In genomic region chr11:69912716-69913530, GRCm38 (mm10) we compare ENCODE assay signal across 8 mouse cellular contexts. TPM values are rescaled to one million over a fixed set of nuclear protein-coding genes. Genes with fewer than 3 reads are reported as not detected.
DNase-seq lines count a peak whose midpoint lies in the region; ATAC-seq lines count a peak whose summit lies in the region.

No protein-coding gene starts in this region.

- peak; percentile 77 to 83 for DNase-seq in lung, adult 18-20 months
- no peak for DNase-seq in lung, postnatal 14 days
- DNase-seq in forebrain, embryonic 10.5 days (ENCODE audit: extremely low spot score, low spot score), result no peak
- DNase-seq in liver, embryonic 11.5 days (ENCODE audit: low spot score), result no peak
- DNase-seq in testis, postnatal 14 days (ENCODE audit: low spot score), result no peak
- no peak for DNase-seq in gastrocnemius, postnatal 25 days

- no peaks in the 10 kb centered on the region for H3K27me3 ChIP-seq in forebrain, embryonic 10.5 days (ENCODE audit: poor library complexity, severe bottlenecking)
- H3K27me3 ChIP-seq in liver, embryonic 11.5 days (replicated peaks; ENCODE audit: control insufficient read depth, insufficient read depth, low read length), result no peaks in the 10 kb centered on the region
- no peaks in the 10 kb centered on the region for H3K27me3 ChIP-seq in neural tube, embryonic 14.5 days (ENCODE audit: control insufficient read depth, insufficient read depth, low read length)

- ATAC-seq in liver, embryonic 11.5 days (replicated peaks; ENCODE audit: low FRiP score), result no peak
- ATAC-seq in neural tube, embryonic 14.5 days (ENCODE audit: low read depth), result no peak; the same call in 1 of the 2 replicates
- no peak for ATAC-seq in erythroid progenitor cell, adult 5-6 weeks (replicated peaks; ENCODE audit: low FRiP score, poor library complexity, severe bottlenecking)

- peak overlapping the region; percentile 90 for H3K9ac ChIP-seq in liver, embryonic 11.5 days (ENCODE audit: low read depth, low read length)
- H3K9ac ChIP-seq in neural tube, embryonic 14.5 days (replicated peaks; ENCODE audit: low read depth, low read length), result no peak overlapping the region

- peaks cover 49% of the 10 kb centered on the region for H3K4me1 ChIP-seq in forebrain, embryonic 10.5 days
- peaks cover 27% of the 10 kb centered on the region for H3K4me1 ChIP-seq in liver, embryonic 11.5 days (replicated peaks; ENCODE audit: control insufficient read depth, insufficient read depth, low read length)
- H3K4me1 ChIP-seq in neural tube, embryonic 14.5 days (ENCODE audit: control insufficient read depth, insufficient read depth, low read length), result peaks cover 12% of the 10 kb centered on the region; the same call in 1 of the 2 replicates

- peak overlapping the region; percentile 96 for H3K27ac ChIP-seq in forebrain, embryonic 10.5 days
- H3K27ac ChIP-seq in liver, embryonic 11.5 days (ENCODE audit: low read depth, low read length), result peak overlapping the region; percentile 96
- no peak overlapping the region for H3K27ac ChIP-seq in neural tube, embryonic 14.5 days (ENCODE audit: low read depth, low read length)

- H3K9me3 ChIP-seq in forebrain, embryonic 10.5 days, result no peaks in the 10 kb centered on the region
- no peaks in the 10 kb centered on the region for H3K9me3 ChIP-seq in liver, embryonic 11.5 days (ENCODE audit: control insufficient read depth, low read length)
- H3K9me3 ChIP-seq in neural tube, embryonic 14.5 days (ENCODE audit: control insufficient read depth, low read length), result no peaks in the 10 kb centered on the region

- WGBS in forebrain, embryonic 10.5 days, result 79% methylated on average over 15 of the region's 15 CpGs
- WGBS in liver, embryonic 11.5 days, result 78% methylated on average over 15 of the region's 15 CpGs
- WGBS in neural tube, embryonic 14.5 days, result 80% methylated on average over 15 of the region's 15 CpGs

- peak overlapping the region; percentile 96 for H3K4me3 ChIP-seq in forebrain, embryonic 10.5 days
- peak overlapping the region; percentile 94 for H3K4me3 ChIP-seq in liver, embryonic 11.5 days (ENCODE audit: low read depth, low read length)
- H3K4me3 ChIP-seq in neural tube, embryonic 14.5 days (ENCODE audit: low read depth, low read length), result peak overlapping the region; percentile 77

- H3K4me2 ChIP-seq in liver, embryonic 11.5 days, result peak overlapping the region; percentile 96
- peak overlapping the region; percentile 99 for H3K4me2 ChIP-seq in neural tube, embryonic 14.5 days (ENCODE audit: low read depth, low read length)

- peaks cover 94% of the 10 kb centered on the region for H3K36me3 ChIP-seq in forebrain, embryonic 10.5 days (replicated peaks)
- H3K36me3 ChIP-seq in liver, embryonic 11.5 days (ENCODE audit: control insufficient read depth, insufficient read depth, low read length), result peaks cover 68% of the 10 kb centered on the region
- peaks cover 65% of the 10 kb centered on the region for H3K36me3 ChIP-seq in neural tube, embryonic 14.5 days (ENCODE audit: control insufficient read depth, insufficient read depth, low read length)

RNA-seq across cellular contexts. Expression of gene Gps2, which starts 0.8 kb away (rescaled TPM):
- polyA plus RNA-seq in forebrain, embryonic 10.5 days (2016; fragmentation: Nextera tagmentation; extraction: Ambion mirVana), result 92.4 and 97.3 TPM in 2 replicates
- 121 and 130 TPM in 2 replicates for polyA plus RNA-seq in liver, embryonic 11.5 days (2014; fragmentation: Nextera tagmentation; extraction: Ambion mirVana)
- 58.5 and 65.4 TPM in 2 replicates for polyA plus RNA-seq in neural tube, embryonic 14.5 days (2014; fragmentation: Nextera tagmentation; extraction: Ambion mirVana)
- total RNA-seq in erythroid progenitor cell, adult 5-6 weeks (2015; ENCODE audit: low replicate concordance), result 268 and 359 TPM in 2 replicates
- 130 and 161 TPM in 2 replicates for total RNA-seq in erythroid progenitor cell, adult 5-6 weeks (2017; ENCODE audit: low replicate concordance)
- 10 to 100 TPM; 34.6 to 35.2 TPM for total RNA-seq in gastrocnemius, postnatal 25 days (2021)

RNA-seq across cellular contexts. Expression of gene Eif5a, which starts 8.8 kb away (rescaled TPM):
- polyA plus RNA-seq in forebrain, embryonic 10.5 days (2016; fragmentation: Nextera tagmentation; extraction: Ambion mirVana), result 2,970 and 2,997 TPM in 2 replicates
- polyA plus RNA-seq in liver, embryonic 11.5 days (2014; fragmentation: Nextera tagmentation; extraction: Ambion mirVana), result 2,995 and 3,090 TPM in 2 replicates
- 1,037 and 1,095 TPM in 2 replicates for polyA plus RNA-seq in neural tube, embryonic 14.5 days (2014; fragmentation: Nextera tagmentation; extraction: Ambion mirVana)
- total RNA-seq in erythroid progenitor cell, adult 5-6 weeks (2015; ENCODE audit: low replicate concordance), result 394 and 471 TPM in 2 replicates
- 246 and 254 TPM in 2 replicates for total RNA-seq in erythroid progenitor cell, adult 5-6 weeks (2017; ENCODE audit: low replicate concordance)
- 100 to 1,000 TPM; 417 to 422 TPM for total RNA-seq in gastrocnemius, postnatal 25 days (2021)

RNA-seq across cellular contexts. Expression of gene Neurl4, which starts 12.1 kb away (rescaled TPM):
- polyA plus RNA-seq in forebrain, embryonic 10.5 days (2016; fragmentation: Nextera tagmentation; extraction: Ambion mirVana), result 14.3 and 14.8 TPM in 2 replicates
- 9.5 and 10.5 TPM in 2 replicates for polyA plus RNA-seq in liver, embryonic 11.5 days (2014; fragmentation: Nextera tagmentation; extraction: Ambion mirVana)
- 26.2 and 27.8 TPM in 2 replicates for polyA plus RNA-seq in neural tube, embryonic 14.5 days (2014; fragmentation: Nextera tagmentation; extraction: Ambion mirVana)
- 8.6 and 8.8 TPM in 2 replicates for total RNA-seq in erythroid progenitor cell, adult 5-6 weeks (2015; ENCODE audit: low replicate concordance)
- 23.2 and 59.7 TPM in 2 replicates for total RNA-seq in erythroid progenitor cell, adult 5-6 weeks (2017; ENCODE audit: low replicate concordance)
- total RNA-seq in gastrocnemius, postnatal 25 days (2021), result 10 to 100 TPM; 25.4 to 26.0 TPM

RNA-seq across cellular contexts. Expression of gene 2810408A11Rik, which starts 12.1 kb away (rescaled TPM):
- polyA plus RNA-seq in forebrain, embryonic 10.5 days (2016; fragmentation: Nextera tagmentation; extraction: Ambion mirVana), result 11.9 and 12.2 TPM in 2 replicates
- 3.2 and 4.0 TPM in 2 replicates for polyA plus RNA-seq in liver, embryonic 11.5 days (2014; fragmentation: Nextera tagmentation; extraction: Ambion mirVana)
- polyA plus RNA-seq in neural tube, embryonic 14.5 days (2014; fragmentation: Nextera tagmentation; extraction: Ambion mirVana), result 7.1 and 7.8 TPM in 2 replicates
- total RNA-seq in erythroid progenitor cell, adult 5-6 weeks (2015; ENCODE audit: low replicate concordance), result 2.5 TPM in 1 of 2 replicates, not detected in the other
- total RNA-seq in erythroid progenitor cell, adult 5-6 weeks (2017; ENCODE audit: low replicate concordance), result 0.51 TPM in 1 of 2 replicates, not detected in the other
- not detected for total RNA-seq in gastrocnemius, postnatal 25 days (2021)

RNA-seq across cellular contexts. Expression of gene Acap1, which starts 17.6 kb away (rescaled TPM):
- polyA plus RNA-seq in forebrain, embryonic 10.5 days (2016; fragmentation: Nextera tagmentation; extraction: Ambion mirVana), result 0.84 and 1.3 TPM in 2 replicates
- polyA plus RNA-seq in liver, embryonic 11.5 days (2014; fragmentation: Nextera tagmentation; extraction: Ambion mirVana), result 8.6 and 8.7 TPM in 2 replicates
- polyA plus RNA-seq in neural tube, embryonic 14.5 days (2014; fragmentation: Nextera tagmentation; extraction: Ambion mirVana), result 0.17 and 0.33 TPM in 2 replicates
- total RNA-seq in erythroid progenitor cell, adult 5-6 weeks (2015; ENCODE audit: low replicate concordance), result 9.4 and 12.6 TPM in 2 replicates
- total RNA-seq in erythroid progenitor cell, adult 5-6 weeks (2017; ENCODE audit: low replicate concordance), result 8.5 and 11.6 TPM in 2 replicates
- under 1 TPM; 0.26 to 0.38 TPM for total RNA-seq in gastrocnemius, postnatal 25 days (2021)

Comparison
In these comparisons a context has a peak if more than half of its experiments do, and no peak if none do; other contexts are left out.
1. DNase-seq: peak in lung, adult 18-20 months (2 of 2); none in lung, postnatal 14 days (single experiment), forebrain, embryonic 10.5 days (single experiment), liver, embryonic 11.5 days (single experiment), testis, postnatal 14 days (single experiment) and gastrocnemius, postnatal 25 days (single experiment).
2. Peak in every context shown above with its lines, with median percentiles within 50 percentile points of each other: H3K4me3 ChIP-seq.